ENCODE assay signal across 22 mouse cellular contexts in the genomic region with DNA sequence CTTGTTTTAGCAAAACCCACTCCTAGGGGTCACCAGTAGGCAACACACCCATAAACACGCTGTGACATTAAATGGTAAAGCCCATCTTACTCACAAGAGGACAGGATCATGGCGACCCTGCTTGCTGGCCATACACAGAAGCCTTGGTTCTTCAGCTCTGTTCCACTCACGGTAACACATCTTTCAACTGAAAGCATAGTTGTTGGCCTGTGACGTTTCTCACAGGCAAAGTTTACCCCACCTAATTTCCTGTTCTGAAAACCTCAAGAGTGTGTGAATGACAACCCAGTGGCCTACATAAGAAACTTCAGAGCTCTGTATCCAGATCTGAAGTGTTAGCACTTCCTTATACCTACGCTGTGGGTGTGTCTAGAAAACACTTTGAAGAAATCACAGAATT. TPM values are rescaled to one million over a fixed set of nuclear protein-coding genes. Genes with fewer than 3 reads are reported as not detected.
A peak's percentile ranks its signal among the peaks of the same experiment; 100 is the strongest.
DNase-seq lines count a peak whose midpoint lies in the region; ATAC-seq and TF ChIP-seq lines count a peak whose summit lies in the region.
"Had no signal": no experiment of that assay in that cellular context is flagged by ENCODE, and none has a peak within 500 bp of the region (broad histone marks: within the 10 kb centered on the region; RNA-seq: fewer than 3 reads in every experiment).

Gene Txk, minus strand, starts transcription at position 193 of the 400 bp plus-strand sequence.

- ATAC-seq in hindbrain, postnatal 0 days: no peak
- ATAC-seq in hindbrain, embryonic 13.5 days (ENCODE audit: low FRiP score): no peak
- ATAC-seq: forebrain, embryonic 13.5 days; hindbrain, embryonic 16.5 days; liver, postnatal 0 days; midbrain, embryonic 15.5 days had no signal

- 0 out of 2 replicates have a peak within 1 kb of the TSS, but pooled peaks have one; percentile 21 for H3K27ac ChIP-seq in hindbrain, postnatal 0 days
- no peak within 1 kb of the TSS for H3K27ac ChIP-seq in hindbrain, embryonic 13.5 days
- H3K27ac ChIP-seq: forebrain, embryonic 13.5 days; heart, adult 2 months; kidney, embryonic 15.5 days; left cerebral cortex, adult 2 months; midbrain, embryonic 15.5 days had no signal

- no peak within 1 kb of the TSS for H3K9ac ChIP-seq in hindbrain, postnatal 0 days (replicated peaks; ENCODE audit: low read length)
- no peak within 1 kb of the TSS for H3K9ac ChIP-seq in hindbrain, embryonic 13.5 days
- H3K9ac ChIP-seq: forebrain, embryonic 13.5 days; kidney, embryonic 15.5 days; liver, postnatal 0 days; midbrain, embryonic 15.5 days had no signal

- no peak within 1 kb of the TSS for H3K4me3 ChIP-seq in hindbrain, postnatal 0 days (ENCODE audit: low read length)
- H3K4me3 ChIP-seq in hindbrain, embryonic 13.5 days: no peak within 1 kb of the TSS
- H3K4me3 ChIP-seq: forebrain, embryonic 13.5 days; heart, adult 2 months; kidney, embryonic 15.5 days; left cerebral cortex, adult 2 months; midbrain, embryonic 15.5 days had no signal

- no peaks in the 10 kb centered on the region for H3K9me3 ChIP-seq in hindbrain, postnatal 0 days (ENCODE audit: low read length)
- H3K9me3 ChIP-seq in hindbrain, embryonic 13.5 days: no peaks in the 10 kb centered on the region
- H3K9me3 ChIP-seq: forebrain, embryonic 13.5 days; G1E; kidney, embryonic 15.5 days; midbrain, embryonic 15.5 days had no signal

- no peaks in the 10 kb centered on the region; the same call in 1 of the 2 replicates for H3K4me1 ChIP-seq in hindbrain, postnatal 0 days (ENCODE audit: insufficient read depth, low read length)
- H3K4me1 ChIP-seq in hindbrain, embryonic 13.5 days (replicated peaks): 0 out of 2 replicates have a peak, but pooled peaks cover 4% of the 10 kb centered on the region
- H3K4me1 ChIP-seq: kidney, embryonic 15.5 days; midbrain, embryonic 15.5 days had no signal

- no peak for TF ChIP-seq CTCF in hindbrain, postnatal 0 days (IDR thresholded peaks at IDR 0.05; ENCODE audit: low read depth)

- H3K4me2 ChIP-seq in hindbrain, postnatal 0 days (ENCODE audit: low read depth, low read length): no peak within 1 kb of the TSS
- no peak within 1 kb of the TSS for H3K4me2 ChIP-seq in hindbrain, embryonic 13.5 days
- H3K4me2 ChIP-seq: forebrain, embryonic 13.5 days; kidney, embryonic 15.5 days; midbrain, embryonic 15.5 days had no signal

- no peaks in the 10 kb centered on the region for H3K27me3 ChIP-seq in hindbrain, postnatal 0 days (ENCODE audit: insufficient read depth, low read length)
- H3K27me3 ChIP-seq in hindbrain, embryonic 13.5 days: no peaks in the 10 kb centered on the region
- H3K27me3 ChIP-seq: forebrain, embryonic 13.5 days; kidney, embryonic 15.5 days; midbrain, embryonic 15.5 days had no signal

- WGBS in hindbrain, postnatal 0 days: 88% methylated on average over 5 of the region's 5 CpGs
- 91% methylated on average over 5 of the region's 5 CpGs for WGBS in hindbrain, embryonic 13.5 days

- DNase-seq in hindbrain, postnatal 0 days (ENCODE audit: low spot score): no peak
- DNase-seq in CD8-positive naive resting alpha-beta T cell, adult 2 months (ENCODE audit: low read depth in 2 of 2, low spot score in 2 of 2): peak; percentile 72 to 75
- DNase-seq in naive thymus-derived CD4-positive, alpha-beta T cell, adult 2 months (ENCODE audit: low read depth): peak; percentile 93
- DNase-seq in thymus, postnatal 10 days (ENCODE audit: low spot score in 2 of 2): peak; percentile 63 to 68
- no peak for DNase-seq in adrenal gland, postnatal 25 days
- DNase-seq in cerebellum, postnatal 25 days: no peak
- no peak for DNase-seq in cerebellum, adult 9-10 months
- DNase-seq: adrenal gland, adult 8-10 months; cerebellum, adult 8-10 months; embryo, embryonic 11 days; heart, adult 2 months; heart, postnatal 14 days; liver, postnatal 0 days; right cerebral cortex, adult 18-20 months had no signal

- no peaks in the 10 kb centered on the region for H3K36me3 ChIP-seq in hindbrain, postnatal 0 days (ENCODE audit: insufficient read depth, low read length)
- H3K36me3 ChIP-seq in hindbrain, embryonic 13.5 days: no peaks in the 10 kb centered on the region
- H3K36me3 ChIP-seq: midbrain, embryonic 15.5 days had no signal

RNA-seq across cellular contexts. Expression of gene Txk, which starts in this region (rescaled TPM):
- total RNA-seq in hindbrain, postnatal 0 days (2014; rRNA removed): 0.21 TPM in 1 of 2 replicates, not detected in the other
- 0.33 and 0.35 TPM in 2 replicates for polyA plus RNA-seq in hindbrain, postnatal 0 days (2015; fragmentation: Nextera tagmentation; extraction: Ambion mirVana)
- 0.10 TPM in 1 of 2 replicates, not detected in the other for polyA plus RNA-seq in hindbrain, embryonic 13.5 days (2015; fragmentation: Nextera tagmentation; extraction: Ambion mirVana)
- total RNA-seq in adrenal gland, postnatal 25 days (2021): not detected in 2 replicates
- total RNA-seq: gastrocnemius, adult 18-20 months had no signal
- polyA plus RNA-seq: G1E had no signal

Comparison
In these comparisons a context has a peak if more than half of its experiments do, and no peak if none do; other contexts are left out.
1. DNase-seq: peak in CD8-positive naive resting alpha-beta T cell, adult 2 months (2 of 2), naive thymus-derived CD4-positive, alpha-beta T cell, adult 2 months (single experiment) and thymus, postnatal 10 days (2 of 2); none in hindbrain, postnatal 0 days (single experiment), adrenal gland, postnatal 25 days (single experiment), cerebellum, postnatal 25 days (0 of 2) and cerebellum, adult 9-10 months (single experiment).